Mouse (Mus musculus) 416B (cell line): ENCODE measurements around the gene Ppp1r18.

Experiments
- DNase-seq: peaks from one replicate; pipeline ENCODE4 v3.0.0; 2011; ENCODE audit warnings: low read depth

Gene Ppp1r18

GRCm38 (mm10) chr17:35865481-35866280 is at the start of gene Ppp1r18:
Gene Ppp1r18 (plus strand): TSS chr17:35865593.
- peak; percentile 86 for DNase-seq

GRCm38 (mm10) chr17:35815836-35816235 is 49.6 kb upstream of the Ppp1r18 start:
- DNase-seq = no peak

GRCm38 (mm10) chr17:35816686-35817085 is 48.7 kb upstream of the Ppp1r18 start:
- no peak for DNase-seq

- no peak for DNase-seq
Measured at GRCm38 (mm10) chr17:35817226-35817625, 48.2 kb upstream of the Ppp1r18 start.

GRCm38 (mm10) chr17:35820111-35820510 is 45.3 kb upstream of the Ppp1r18 start:
- DNase-seq = no peak

- DNase-seq = peak; percentile 97
Measured at GRCm38 (mm10) chr17:35821439-35822430, 43.7 kb upstream of the Ppp1r18 start, which contains the start of gene Ier3. Gene Ier3 (plus strand): TSS chr17:35821684.

GRCm38 (mm10) chr17:35822564-35822963 is 42.8 kb upstream of the Ppp1r18 start:
- DNase-seq = no peak

GRCm38 (mm10) chr17:35822964-35823937 is 42.1 kb upstream of the Ppp1r18 start, which contains the start of gene Flot1:
Gene Flot1 (plus strand): TSS chr17:35823230.
- DNase-seq = peak; percentile 100

- DNase-seq = peak; percentile 64
Measured at GRCm38 (mm10) chr17:35824402-35824801, 41.0 kb upstream of the Ppp1r18 start.

- DNase-seq = no peak
Measured at GRCm38 (mm10) chr17:35825109-35825850, 40.1 kb upstream of the Ppp1r18 start.

- DNase-seq = peak; percentile 57
Measured at GRCm38 (mm10) chr17:35829737-35830136, 35.7 kb upstream of the Ppp1r18 start.

GRCm38 (mm10) chr17:35832400-35833238 is 32.8 kb upstream of the Ppp1r18 start:
- DNase-seq = no peak

GRCm38 (mm10) chr17:35833239-35833751 is 32.1 kb upstream of the Ppp1r18 start:
- peak; percentile 76 for DNase-seq

GRCm38 (mm10) chr17:35833894-35834293 is 31.5 kb upstream of the Ppp1r18 start:
- no peak for DNase-seq

GRCm38 (mm10) chr17:35834696-35835422 is 30.5 kb upstream of the Ppp1r18 start:
- DNase-seq = no peak

GRCm38 (mm10) chr17:35835424-35836140 is 29.8 kb upstream of the Ppp1r18 start:
- no peak for DNase-seq

- DNase-seq = peak; percentile 88
Measured at GRCm38 (mm10) chr17:35836178-35836965, 29.0 kb upstream of the Ppp1r18 start.
